Mouse (Mus musculus) limb, embryonic 14.5 days (tissue): Measurements from ENCODE around the gene Slc35f6. TPM values are rescaled to one million over a fixed set of nuclear protein-coding genes. Genes with fewer than 3 reads are reported as not detected.

Experiments used
- ATAC-seq: fragments of 200-750 bp; cut with Nextera tagmentation; 2 replicates; pipeline ENCODE4 v1.8.0; 2017; ENCODE audit warnings: low read depth, moderate number of reproducible peaks, moderate TSS enrichment; ENCODE audit not compliant: low FRiP score
- DNase-seq: peaks from one replicate; pipeline ENCODE4 v3.0.0-alpha.2; 2015; ENCODE audit warnings: low spot score
- H3K27ac ChIP-seq: fragments of 300-500 bp; sonication (generic); replicated peaks from 2 replicates; pipeline ENCODE4 v1.5.1; 2014; ENCODE audit warnings: low read depth, mild to moderate bottlenecking, low read length, moderate library complexity, mixed read lengths
- H3K27me3 ChIP-seq: fragments of 300-500 bp; sonication (generic); 2 replicates; pipeline ENCODE4 v1.6.1; 2014; ENCODE audit warnings: low read length, mixed read lengths; ENCODE audit not compliant: control insufficient read depth, insufficient read depth
- H3K36me3 ChIP-seq: fragments of 300-500 bp; sonication (generic); 2 replicates; pipeline ENCODE4 v1.6.1; 2014; ENCODE audit warnings: mild to moderate bottlenecking, low read length, moderate library complexity, mixed read lengths; ENCODE audit not compliant: control insufficient read depth, insufficient read depth
- H3K4me1 ChIP-seq: fragments of 300-500 bp; sonication (generic); 2 replicates; pipeline ENCODE4 v1.6.1; 2014; ENCODE audit warnings: antibody characterized with exemption, low read length, mixed read lengths; ENCODE audit not compliant: control insufficient read depth, insufficient read depth
- H3K4me2 ChIP-seq: fragments of 300-500 bp; sonication (generic); replicated peaks from 2 replicates; pipeline ENCODE4 v1.6.1; 2014; ENCODE audit warnings: low read depth, mild to moderate bottlenecking, low read length, moderate library complexity; ENCODE audit not compliant: severe bottlenecking
- H3K4me3 ChIP-seq: fragments of 300-500 bp; sonication (generic); replicated peaks from 2 replicates; pipeline ENCODE4 v1.5.1; 2014; ENCODE audit warnings: low read length
- H3K9ac ChIP-seq: fragments of 300-500 bp; sonication (generic); 2 replicates; pipeline ENCODE4 v1.6.1; 2014; ENCODE audit warnings: mild to moderate bottlenecking, low read depth, low read length, moderate library complexity; ENCODE audit not compliant: severe bottlenecking
- H3K9me3 ChIP-seq: fragments of 300-500 bp; sonication (generic); 2 replicates; pipeline ENCODE4 v1.6.1; 2016; ENCODE audit warnings: low read length; ENCODE audit not compliant: control insufficient read depth
- POLR2A ChIP-seq: fragments of 200-500 bp; IDR thresholded peaks from 2 replicates; pipeline ENCODE4 v1.8.0; 2012; ENCODE audit warnings: inconsistent platforms, mild to moderate bottlenecking, moderate library complexity, borderline replicate concordance; ENCODE audit not compliant: insufficient read depth, insufficient read length; ENCODE audit errors: extremely low read depth
- WGBS: fragments of 180-500 bp; shearing (Covaris S2); extraction: QIAGEN DNeasy Blood & Tissue Kit; methylation state at CpG from one replicate; pipeline ENCODE4 v1.1.7; 2014; 5-methylcytosine and 5-hydroxymethylcytosine counted together
- polyA plus RNA-seq, 2 experiments: library from polyadenylated mRNA; depleted of rRNA in 1 of 2; stranded (reverse) in 1 of 2; unstranded in 1 of 2; fragments of >200 nt; fragmentation: Nextera tagmentation in 1 of 2; extraction: Ambion mirVana in 1 of 2; gene quantifications; 2 replicates each; pipeline versions ENCODE4 v1.2.1 to v1.2.3; 2012 to 2014

Gene Slc35f6
- polyA plus RNA-seq, 2 experiments: 28.2 to 35.4 TPM

DNA sequence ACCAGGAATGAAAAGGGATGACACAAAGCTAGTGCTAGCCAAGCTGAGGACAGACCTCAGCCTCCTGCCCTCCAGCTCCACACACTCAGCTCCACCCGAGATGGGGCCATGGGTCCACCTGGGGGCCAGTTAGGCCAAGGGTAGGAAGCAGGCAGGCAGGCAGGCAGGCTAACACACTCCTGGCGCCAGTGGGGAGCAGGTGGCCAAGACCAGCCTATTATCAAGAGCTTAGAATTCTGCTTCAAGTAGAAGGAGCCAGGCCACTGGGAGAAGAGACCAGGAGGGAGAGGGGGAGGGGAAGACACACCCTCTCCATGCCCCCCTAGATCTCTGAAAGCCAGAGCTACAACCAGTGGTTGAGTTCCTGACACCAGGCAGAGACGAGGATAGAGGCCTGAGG lies 31.1 kb upstream of the Slc35f6 start:
- no peaks in the 10 kb centered on the region for H3K9me3 ChIP-seq
- H3K27me3 ChIP-seq: peaks cover under 1% of the 10 kb centered on the region; the same call in 1 of the 2 replicates
- TF ChIP-seq POLR2A: no peak
- ATAC-seq (no peak), DNase-seq (no peak)
- no peak overlapping the region for H3K4me3 ChIP-seq
- no peak overlapping the region for H3K27ac ChIP-seq
- no peak overlapping the region for H3K4me2 ChIP-seq
- H3K36me3 ChIP-seq: no peaks in the 10 kb centered on the region
- no peak overlapping the region for H3K9ac ChIP-seq
- 35% methylated on average over 3 of the region's 3 CpGs for WGBS
- peaks cover 9% of the 10 kb centered on the region for H3K4me1 ChIP-seq

DNA sequence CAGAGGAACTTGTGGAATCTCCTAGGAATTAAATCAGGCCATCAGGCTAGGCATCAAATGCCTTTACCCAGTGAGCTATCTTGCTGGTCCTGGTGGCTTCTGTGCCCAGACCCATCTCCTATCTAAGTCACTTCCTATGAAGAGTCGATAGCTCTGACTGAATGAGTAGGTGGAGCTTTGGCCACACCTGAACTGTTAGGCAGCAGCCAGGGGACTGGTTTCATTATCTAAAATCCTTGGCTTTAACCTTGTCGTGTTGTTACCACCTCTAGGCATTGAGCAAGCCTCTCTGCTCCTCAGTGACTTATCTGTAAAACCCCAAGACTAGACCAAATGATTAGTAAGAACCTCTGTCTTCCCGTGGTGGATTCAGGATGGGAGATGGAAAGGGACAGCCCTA lies 30.4 kb upstream of the Slc35f6 start:
- Histone ChIP-seq H3K27me3 (peaks cover 8% of the 10 kb centered on the region; the same call in 1 of the 2 replicates), H3K36me3 (no peaks in the 10 kb centered on the region), H3K9me3 (no peaks in the 10 kb centered on the region), H3K27ac (no peak overlapping the region), H3K4me1 (peaks cover 16% of the 10 kb centered on the region), H3K4me3 (no peak overlapping the region), H3K4me2 (no peak overlapping the region), H3K9ac (no peak overlapping the region)
- no peak for ATAC-seq
- 26% methylated on average over 3 of the region's 3 CpGs for WGBS
- TF ChIP-seq POLR2A: no peak
- no peak for DNase-seq

GRCm38 (mm10) chr5:30617851-30618250 lies 29.9 kb upstream of the Slc35f6 start:
- no peak overlapping the region for H3K9ac ChIP-seq

GRCm38 (mm10) chr5:30618376-30619003 lies 29.2 kb upstream of the Slc35f6 start:
- Histone ChIP-seq H3K9me3 (no peaks in the 10 kb centered on the region), H3K4me3 (no peak overlapping the region), H3K9ac (no peak overlapping the region), H3K4me2 (no peak overlapping the region), H3K27me3 (peaks cover 14% of the 10 kb centered on the region; the same call in 1 of the 2 replicates), H3K36me3 (no peaks in the 10 kb centered on the region), H3K27ac (no peak overlapping the region), H3K4me1 (peaks cover 21% of the 10 kb centered on the region)
- DNase-seq: no peak
- WGBS: 77% methylated on average over 8 of the region's 8 CpGs
- TF ChIP-seq POLR2A: no peak
- no peak for ATAC-seq

More at GRCm38 (mm10) chr5:30617851-30618250, 29.9 kb upstream of the Slc35f6 start:
- H3K4me3 ChIP-seq: no peak overlapping the region
- DNase-seq (no peak), ATAC-seq (no peak)
- TF ChIP-seq POLR2A: no peak
- H3K36me3 ChIP-seq: no peaks in the 10 kb centered on the region
- peaks cover 13% of the 10 kb centered on the region; the same call in 1 of the 2 replicates for H3K27me3 ChIP-seq
- H3K9me3 ChIP-seq: no peaks in the 10 kb centered on the region
- peaks cover 21% of the 10 kb centered on the region for H3K4me1 ChIP-seq
- no peak overlapping the region for H3K4me2 ChIP-seq
- 40% methylated on average over 11 of the region's 11 CpGs for whole genome bisulfite sequencing
- H3K27ac ChIP-seq: no peak overlapping the region

- no peak for DNase-seq
- no peak for TF ChIP-seq POLR2A
- no peak overlapping the region for H3K9ac ChIP-seq
- WGBS: 79% methylated on average over 2 of the region's 2 CpGs
- H3K27me3 ChIP-seq: peaks cover 14% of the 10 kb centered on the region; the same call in 1 of the 2 replicates
- no peak overlapping the region for H3K4me3 ChIP-seq
- H3K9me3 ChIP-seq: no peaks in the 10 kb centered on the region
- H3K4me1 ChIP-seq: peaks cover 15% of the 10 kb centered on the region
- no peak overlapping the region for H3K4me2 ChIP-seq
- H3K36me3 ChIP-seq: no peaks in the 10 kb centered on the region
- ATAC-seq: no peak
- H3K27ac ChIP-seq: no peak overlapping the region
These were observed 28.5 kb upstream of the Slc35f6 start for GRCm38 (mm10) chr5:30619211-30619610.

- peaks cover 14% of the 10 kb centered on the region; the same call in 1 of the 2 replicates for H3K27me3 ChIP-seq
- TF ChIP-seq POLR2A: no peak
These were observed 27.2 kb upstream of the Slc35f6 start for GRCm38 (mm10) chr5:30620567-30620966.

More at GRCm38 (mm10) chr5:30620567-30620966, 27.2 kb upstream of the Slc35f6 start:
- H3K36me3 ChIP-seq: no peaks in the 10 kb centered on the region
- 97% methylated on average over 20 of the region's 20 CpGs for WGBS
- H3K9ac ChIP-seq: no peak overlapping the region
- H3K4me3 ChIP-seq: no peak overlapping the region
- no peak for ATAC-seq
- DNase-seq: no peak
- no peaks in the 10 kb centered on the region for H3K9me3 ChIP-seq
- peaks cover 11% of the 10 kb centered on the region for H3K4me1 ChIP-seq
- H3K27ac ChIP-seq: no peak overlapping the region
- no peak overlapping the region for H3K4me2 ChIP-seq
